ENCODE assay signal across 20 mouse cellular contexts in genomic region chr17:3336161-3336739, GRCm38 (mm10). TPM values are rescaled to one million over a fixed set of nuclear protein-coding genes. Genes with fewer than 3 reads are reported as not detected.
A peak's percentile ranks its signal among the peaks of the same experiment; 100 is the strongest.
DNase-seq lines count a peak whose midpoint lies in the region; ATAC-seq and TF ChIP-seq lines count a peak whose summit lies in the region.
"Had no signal": no experiment of that assay in that cellular context is flagged by ENCODE, and none has a peak within 500 bp of the region (broad histone marks: within the 10 kb centered on the region; RNA-seq: fewer than 3 reads in every experiment).

No protein-coding gene starts in this region.

- no peak overlapping the region for H3K9ac ChIP-seq in forebrain, postnatal 0 days
- no peak overlapping the region for H3K9ac ChIP-seq in forebrain, embryonic 13.5 days
- H3K9ac ChIP-seq in kidney, postnatal 0 days (ENCODE audit: low read depth, low read length), result no peak overlapping the region
- H3K9ac ChIP-seq in heart, embryonic 11.5 days (ENCODE audit: low read depth, low read length), result no peak overlapping the region
- H3K9ac ChIP-seq: hindbrain, embryonic 12.5 days; liver, embryonic 13.5 days; lung, embryonic 14.5 days; stomach, embryonic 15.5 days had no signal

- H3K36me3 ChIP-seq in forebrain, postnatal 0 days (ENCODE audit: insufficient read depth), result no peaks in the 10 kb centered on the region
- no peaks in the 10 kb centered on the region for H3K36me3 ChIP-seq in forebrain, embryonic 13.5 days (ENCODE audit: poor library complexity, severe bottlenecking)
- no peaks in the 10 kb centered on the region for H3K36me3 ChIP-seq in kidney, postnatal 0 days (ENCODE audit: insufficient read depth, low read length)
- H3K36me3 ChIP-seq in C2C12 (ENCODE audit: control insufficient read depth, insufficient read depth), result peaks cover 30% of the 10 kb centered on the region
- no peaks in the 10 kb centered on the region for H3K36me3 ChIP-seq in myocyte (ENCODE audit: control insufficient read depth, insufficient read depth)
- H3K36me3 ChIP-seq in heart, embryonic 11.5 days (ENCODE audit: control insufficient read depth, insufficient read depth, low read length), result no peaks in the 10 kb centered on the region
- H3K36me3 ChIP-seq: hindbrain, embryonic 12.5 days; liver, embryonic 13.5 days; stomach, embryonic 15.5 days had no signal

- no peak for TF ChIP-seq POLR2A in myocyte (IDR thresholded peaks at IDR 0.05; ENCODE audit: insufficient read length, low read depth)

- no peaks in the 10 kb centered on the region for H3K27me3 ChIP-seq in forebrain, postnatal 0 days (ENCODE audit: insufficient read depth, low read length)
- H3K27me3 ChIP-seq in forebrain, embryonic 13.5 days, result no peaks in the 10 kb centered on the region
- H3K27me3 ChIP-seq in kidney, postnatal 0 days (ENCODE audit: insufficient read depth, low read length), result no peaks in the 10 kb centered on the region
- H3K27me3 ChIP-seq in C2C12 (ENCODE audit: control insufficient read depth, insufficient read depth, insufficient read length) (no peaks in the 10 kb centered on the region), myocyte (ENCODE audit: control insufficient read depth, insufficient read depth, insufficient read length) (no peaks in the 10 kb centered on the region)
- no peaks in the 10 kb centered on the region for H3K27me3 ChIP-seq in heart, embryonic 11.5 days (ENCODE audit: control insufficient read depth, insufficient read depth, low read length)
- H3K27me3 ChIP-seq: hindbrain, embryonic 12.5 days; liver, embryonic 13.5 days; stomach, embryonic 15.5 days had no signal

- TF ChIP-seq CTCF in forebrain, postnatal 0 days (IDR thresholded peaks at IDR 0.05; ENCODE audit: low read depth), result no peak
- no peak for TF ChIP-seq CTCF in kidney, postnatal 0 days (IDR thresholded peaks at IDR 0.05; ENCODE audit: low read depth)
- no peak for TF ChIP-seq CTCF in C2C12 (IDR thresholded peaks at IDR 0.05; ENCODE audit: control insufficient read depth, insufficient read depth, insufficient read length)

- WGBS in forebrain, postnatal 0 days, result 84% methylated on average over 7 of the region's 7 CpGs
- 81% methylated on average over 7 of the region's 7 CpGs for WGBS in forebrain, embryonic 13.5 days
- 78% methylated on average over 7 of the region's 7 CpGs for WGBS in kidney, postnatal 0 days
- WGBS in heart, embryonic 11.5 days (ENCODE audit: insufficient replicate concordance), result 78% methylated on average over 7 of the region's 7 CpGs

- peaks cover 14% of the 10 kb centered on the region for H3K4me1 ChIP-seq in forebrain, postnatal 0 days (ENCODE audit: insufficient read depth)
- peaks cover 32% of the 10 kb centered on the region for H3K4me1 ChIP-seq in forebrain, embryonic 13.5 days
- H3K4me1 ChIP-seq in kidney, postnatal 0 days (replicated peaks; ENCODE audit: insufficient read depth, low read length), result 0 out of 2 replicates have a peak, but pooled peaks cover 4% of the 10 kb centered on the region
- H3K4me1 ChIP-seq in heart, embryonic 11.5 days (ENCODE audit: control insufficient read depth, insufficient read depth, low read length), result no peaks in the 10 kb centered on the region
- H3K4me1 ChIP-seq: liver, embryonic 13.5 days had no signal

- no peak overlapping the region for H3K4me2 ChIP-seq in forebrain, postnatal 0 days (ENCODE audit: low read depth)
- no peak overlapping the region for H3K4me2 ChIP-seq in forebrain, embryonic 13.5 days
- no peak overlapping the region for H3K4me2 ChIP-seq in kidney, postnatal 0 days (ENCODE audit: low read length)
- H3K4me2 ChIP-seq in myocyte (ENCODE audit: low read depth), result peak overlapping the region; percentile 50
- no peak overlapping the region for H3K4me2 ChIP-seq in heart, embryonic 11.5 days
- H3K4me2 ChIP-seq: hindbrain, embryonic 12.5 days; liver, embryonic 13.5 days; lung, embryonic 14.5 days; stomach, embryonic 15.5 days had no signal

- H3ac ChIP-seq in C2C12 (ENCODE audit: control insufficient read depth, insufficient read length, low read depth), result no peak overlapping the region
- no peak overlapping the region for H3ac ChIP-seq in myocyte (ENCODE audit: control insufficient read depth, insufficient read length)

- no peaks in the 10 kb centered on the region for H3K9me3 ChIP-seq in forebrain, postnatal 0 days (ENCODE audit: low read length)
- no peaks in the 10 kb centered on the region for H3K9me3 ChIP-seq in forebrain, embryonic 13.5 days (replicated peaks)
- H3K9me3 ChIP-seq in kidney, postnatal 0 days (replicated peaks; ENCODE audit: low read length), result no peaks in the 10 kb centered on the region
- H3K9me3 ChIP-seq in heart, embryonic 11.5 days (replicated peaks; ENCODE audit: control insufficient read depth, low read length), result no peaks in the 10 kb centered on the region
- H3K9me3 ChIP-seq: hindbrain, embryonic 12.5 days; liver, embryonic 13.5 days; stomach, embryonic 15.5 days had no signal

- no peak overlapping the region for H3K4me3 ChIP-seq in forebrain, postnatal 0 days (ENCODE audit: low read depth, low read length)
- H3K4me3 ChIP-seq in forebrain, embryonic 13.5 days, result no peak overlapping the region
- no peak overlapping the region for H3K4me3 ChIP-seq in kidney, postnatal 0 days (replicated peaks; ENCODE audit: low read depth, low read length)
- no peak overlapping the region for H3K4me3 ChIP-seq in C2C12 (ENCODE audit: insufficient read depth, poor library complexity, severe bottlenecking)
- H3K4me3 ChIP-seq in myocyte, result no peak overlapping the region
- H3K4me3 ChIP-seq in heart, embryonic 11.5 days (ENCODE audit: low read depth, low read length), result no peak overlapping the region
- H3K4me3 ChIP-seq: hindbrain, embryonic 12.5 days; left cerebral cortex, adult 2 months; liver, embryonic 13.5 days; stomach, embryonic 15.5 days had no signal

- H3K79me3 ChIP-seq in C2C12 (ENCODE audit: low read depth), result peaks cover 94% of the 10 kb centered on the region

- H3K27ac ChIP-seq in forebrain, postnatal 0 days (ENCODE audit: low read depth, low read length), result peak overlapping the region; percentile 42; the same call in 1 of the 2 replicates
- H3K27ac ChIP-seq in forebrain, embryonic 13.5 days, result no peak overlapping the region
- no peak overlapping the region for H3K27ac ChIP-seq in kidney, postnatal 0 days
- no peak overlapping the region for H3K27ac ChIP-seq in heart, embryonic 11.5 days (ENCODE audit: low read depth, low read length)
- H3K27ac ChIP-seq: hindbrain, embryonic 12.5 days; left cerebral cortex, adult 2 months; liver, embryonic 13.5 days; stomach, embryonic 15.5 days had no signal

- peaks cover 99% of the 10 kb centered on the region for H3K79me2 ChIP-seq in C2C12 (ENCODE audit: control insufficient read depth, insufficient read depth)
- peaks cover 94% of the 10 kb centered on the region for H3K79me2 ChIP-seq in myocyte (ENCODE audit: control insufficient read depth, insufficient read depth)

- no peak for DNase-seq in forebrain, postnatal 0 days
- DNase-seq in kidney, postnatal 0 days (ENCODE audit: low spot score), result peak; percentile 18
- DNase-seq in kidney, adult 18-20 months, result no peak
- DNase-seq: adrenal gland, postnatal 10 days; cerebellum, adult 9-10 months; gastrocnemius, postnatal 10 days; kidney, postnatal 25 days; liver, embryonic 13.5 days; lung, embryonic 14.5 days; lung, postnatal 36 days; thymus, adult 2 months had no signal

- no peak for ATAC-seq in forebrain, postnatal 0 days
- no peak for ATAC-seq in forebrain, embryonic 13.5 days
- no peak for ATAC-seq in kidney, postnatal 0 days (replicated peaks; ENCODE audit: low FRiP score, low read depth)
- ATAC-seq in heart, embryonic 11.5 days (replicated peaks; ENCODE audit: insufficient number of reproducible peaks, low FRiP score, low TSS enrichment), result no peak
- ATAC-seq: activated CD4-positive, CD25-positive, alpha-beta regulatory T cell, adult 4 months; intestine, postnatal 0 days had no signal

TF ChIP-seq in C2C12, 6 proteins besides CTCF, POLR2A, EP300 and RAD21:
- TF ChIP-seq CEBPB (IDR thresholded peaks at IDR 0.05; ENCODE audit: low read depth) (no peak), MYOD1 (IDR thresholded peaks at IDR 0.05; ENCODE audit: control insufficient read depth, insufficient read length, low read depth) (peak; percentile 23), MYOG (IDR thresholded peaks at IDR 0.05; ENCODE audit: control insufficient read depth, extremely low read depth, insufficient read length) (no peak), FOSL1 (IDR thresholded peaks at IDR 0.05; ENCODE audit: insufficient read depth, low read length, poor library complexity, severe bottlenecking) (peak; percentile 63), MAX (IDR thresholded peaks at IDR 0.05) (peak; percentile 95), USF1 (IDR thresholded peaks at IDR 0.05; ENCODE audit: low read depth) (peak; percentile 85)

TF ChIP-seq in myocyte, 11 proteins besides CTCF, POLR2A, EP300 and RAD21:
- TF ChIP-seq MAX (IDR thresholded peaks at IDR 0.05; ENCODE audit: low read depth), result no peak
- TF ChIP-seq USF1 (IDR thresholded peaks at IDR 0.05; ENCODE audit: low read depth), result peak; percentile 68
TF ChIP-seq in myocyte: peak in this region for 1.

RNA-seq across cellular contexts. Expression of gene Tiam2, which starts 9.9 kb away (rescaled TPM):
- 71.5 and 96.0 TPM in 2 replicates for total RNA-seq in forebrain, postnatal 0 days (2014; rRNA removed)
- polyA plus RNA-seq in forebrain, postnatal 0 days (2015; fragmentation: Nextera tagmentation; extraction: Ambion mirVana), result 26.3 and 26.4 TPM in 2 replicates
- 37.2 and 51.0 TPM in 2 replicates for polyA plus RNA-seq in forebrain, embryonic 13.5 days (2015; fragmentation: Nextera tagmentation; extraction: Ambion mirVana)
- polyA plus RNA-seq in kidney, postnatal 0 days (2015; fragmentation: Nextera tagmentation; extraction: Ambion mirVana), result 3.2 and 3.3 TPM in 2 replicates
- polyA plus RNA-seq in C2C12 (2012; fragmentation: generic; extraction: Trizol), result 28.3 TPM
- polyA plus RNA-seq in myocyte (2012; fragmentation: generic; extraction: Trizol), result 7.8 TPM
- polyA plus RNA-seq in heart, embryonic 11.5 days (2014; fragmentation: Nextera tagmentation; extraction: Ambion mirVana), result 3.2 and 4.4 TPM in 2 replicates
